Mouse (Mus musculus) forelimb bud, embryonic 11.5 days (tissue): ENCODE results near the gene Gcnt3.
A peak's percentile ranks its signal among the peaks of the same experiment; 100 is the strongest.

Experiments
- DNase-seq: peaks from one replicate; pipeline ENCODE4 v3.0.0-alpha.2; 2012; ENCODE audit warnings: low read depth, low spot score

Gcnt3 gene

DNA sequence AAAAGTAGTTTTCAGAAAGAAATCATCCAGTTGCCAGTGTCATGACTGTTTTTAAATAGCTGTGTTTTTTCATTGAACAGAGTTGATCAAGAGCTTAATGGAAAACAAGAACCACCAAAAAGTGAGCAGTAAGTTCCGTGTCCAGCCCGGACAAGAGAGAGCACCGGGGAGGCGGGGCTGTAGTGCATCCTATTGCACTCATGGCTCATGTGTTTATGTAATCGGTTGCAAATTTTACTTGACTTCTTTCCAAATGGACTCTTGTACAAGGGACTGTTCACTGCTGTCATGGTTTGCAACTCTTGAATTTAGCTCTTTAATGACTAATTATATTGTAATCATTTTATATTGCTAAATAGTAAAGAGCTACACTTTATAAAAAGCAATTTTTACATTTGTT is 30.9 kb downstream of the Gcnt3 start:
- no peak for DNase-seq

DNA sequence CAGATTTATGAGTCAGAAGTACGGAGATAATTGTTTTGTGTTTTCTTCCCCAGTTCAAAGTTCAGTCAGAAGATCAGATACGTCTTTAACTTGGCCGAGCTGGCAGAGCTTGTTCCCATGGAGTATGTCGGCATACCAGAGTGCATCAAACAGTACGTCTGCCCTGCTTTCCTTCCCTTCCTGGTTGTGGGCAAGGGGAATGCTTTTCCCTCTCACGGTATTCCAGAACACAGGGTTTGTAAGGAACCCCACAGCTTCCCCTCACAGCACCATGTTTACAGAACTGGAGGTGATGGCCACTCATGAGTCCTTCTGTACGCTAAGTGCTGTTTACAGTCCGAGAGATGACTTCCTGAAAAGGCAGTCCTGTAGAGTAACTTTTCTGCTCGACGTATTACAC is 34.4 kb downstream of the Gcnt3 start:
- DNase-seq: no peak

DNA sequence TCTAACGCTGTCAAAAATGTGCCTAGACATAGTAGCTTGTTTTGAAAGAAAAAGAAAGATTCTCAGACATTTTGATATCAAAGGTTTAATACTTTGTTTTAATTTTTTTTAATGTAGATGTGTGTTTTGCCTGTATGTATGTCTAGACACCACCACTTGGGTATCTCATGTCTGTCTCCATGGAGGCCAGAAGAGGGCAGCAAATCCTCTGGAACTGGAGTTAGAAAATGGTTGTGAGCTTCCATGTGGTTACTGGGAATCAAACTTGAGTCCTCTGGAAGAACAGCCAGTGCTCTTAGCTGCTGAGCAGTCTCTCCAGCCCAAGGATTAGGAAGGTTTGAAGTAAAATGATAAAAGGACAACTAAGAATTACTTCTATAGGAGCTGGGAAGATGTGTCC is 38.6 kb downstream of the Gcnt3 start:
- no peak for DNase-seq

DNA sequence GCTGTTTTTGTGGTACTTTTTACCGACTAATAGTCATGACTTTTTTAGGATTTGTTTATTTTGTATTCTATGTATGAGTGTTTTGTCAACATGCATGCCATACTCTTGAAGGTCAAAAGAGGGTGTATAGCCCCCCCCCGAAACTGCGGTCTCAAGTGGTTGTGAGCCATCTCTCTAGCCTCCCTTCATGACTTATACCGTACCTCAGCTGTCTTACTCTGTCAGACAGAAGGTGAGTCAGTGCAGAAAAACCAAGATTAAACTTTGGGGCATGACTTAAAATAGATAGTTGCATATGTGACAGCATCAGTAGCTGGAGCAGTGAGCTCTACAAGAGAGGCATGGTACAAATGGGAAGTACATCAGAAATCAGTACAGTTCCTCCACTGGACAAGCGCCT is 43.3 kb downstream of the Gcnt3 start:
- DNase-seq: no peak

DNA sequence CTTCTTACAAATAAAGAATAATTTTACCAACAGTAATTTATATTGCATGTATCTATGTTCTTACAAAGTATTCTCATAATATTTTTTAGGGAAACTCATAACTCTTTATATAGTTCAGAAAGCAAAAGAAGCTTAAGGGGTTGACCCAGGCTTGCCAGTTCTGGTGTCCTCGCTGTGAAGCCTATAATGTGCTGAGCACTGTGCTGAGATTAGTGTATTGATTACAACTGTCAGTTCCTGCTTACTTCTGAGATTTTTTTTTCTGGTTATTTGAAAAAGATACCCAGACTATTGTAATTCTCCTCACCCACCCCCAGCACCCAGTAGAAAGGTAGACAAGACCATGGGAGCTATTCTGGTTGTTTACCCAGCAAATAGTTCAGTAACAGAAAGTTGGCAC is 44.4 kb downstream of the Gcnt3 start:
- no peak for DNase-seq

DNA sequence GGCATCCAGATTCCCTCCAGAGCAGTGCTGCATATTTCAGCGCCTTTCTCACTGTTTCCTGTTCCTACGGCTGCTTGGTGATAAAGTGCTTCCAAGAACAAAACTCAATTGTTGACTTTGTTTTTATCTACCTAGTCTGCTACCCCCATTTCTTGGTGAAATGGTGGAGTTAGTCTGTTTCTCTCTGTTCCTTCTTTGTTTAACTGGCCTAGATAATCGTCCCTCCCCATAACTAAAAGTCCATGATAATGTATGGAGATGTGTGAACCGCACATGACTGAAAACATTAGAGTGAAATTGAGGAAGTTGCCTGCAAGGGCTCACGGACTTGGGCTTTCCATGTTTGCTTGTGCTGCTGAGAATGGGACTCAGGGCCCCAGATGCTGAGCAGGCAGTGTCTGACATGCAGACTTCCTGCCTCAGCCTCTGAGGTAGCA is 45.0 kb downstream of the Gcnt3 start:
- DNase-seq: no peak

GRCm38 (mm10) chr9:69990346-69990745 is 47.5 kb downstream of the Gcnt3 start:
- peak; percentile 11 for DNase-seq

DNA sequence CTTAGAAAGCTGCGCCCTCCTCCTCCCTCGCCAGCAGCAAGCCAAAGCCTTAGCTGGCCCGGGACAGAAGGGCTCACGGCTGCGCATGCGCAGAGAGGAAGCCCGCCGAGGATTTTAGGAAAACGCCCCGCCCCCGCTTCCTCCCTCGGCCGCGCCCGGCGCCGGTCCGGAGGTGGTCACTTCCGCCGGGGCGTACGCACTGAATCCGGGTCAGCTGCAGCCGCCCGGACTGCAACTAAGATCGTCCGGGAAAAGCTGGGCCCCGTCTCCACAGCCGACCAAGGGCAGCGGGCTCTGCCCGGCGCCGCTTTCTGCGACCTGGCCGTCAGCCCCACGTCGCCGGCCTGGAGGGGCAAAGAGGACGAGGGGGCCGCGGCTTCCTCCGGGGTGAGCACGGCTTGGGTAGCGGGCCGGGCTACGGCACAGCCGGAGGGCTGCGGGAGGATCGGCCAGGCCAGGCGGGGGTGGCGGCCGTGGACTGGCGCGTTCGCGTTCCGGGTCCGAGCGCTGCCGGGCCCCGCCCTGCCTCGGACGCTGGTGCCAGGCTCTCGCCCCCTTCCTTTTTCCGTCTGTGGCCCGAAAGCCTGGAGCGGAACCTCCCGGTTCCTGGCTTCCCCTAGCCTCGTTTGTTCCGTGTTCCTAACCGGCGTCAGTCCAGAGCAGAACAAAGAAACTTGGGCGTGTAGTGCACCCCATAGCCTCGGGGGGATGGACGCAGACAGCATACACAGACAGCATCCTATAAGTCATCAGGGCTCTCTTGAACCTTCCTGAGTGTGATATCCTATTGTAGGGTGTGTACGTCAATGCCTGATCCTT is 48.4 kb downstream of the Gcnt3 start, which contains the start of gene Bnip2:
Bnip2 (plus strand) TSS at position 164 of the 819 bp plus-strand sequence.
- peak; percentile 94 for DNase-seq

- no peak for DNase-seq
Measured at GRCm38 (mm10) chr9:69988706-69989302, 49.1 kb downstream of the Gcnt3 start.

GRCm38 (mm10) chr9:69987579-69987978 is 50.3 kb downstream of the Gcnt3 start:
- DNase-seq: peak; percentile 71

- DNase-seq: no peak
Measured at GRCm38 (mm10) chr9:69986571-69986970, 51.3 kb downstream of the Gcnt3 start.

DNA sequence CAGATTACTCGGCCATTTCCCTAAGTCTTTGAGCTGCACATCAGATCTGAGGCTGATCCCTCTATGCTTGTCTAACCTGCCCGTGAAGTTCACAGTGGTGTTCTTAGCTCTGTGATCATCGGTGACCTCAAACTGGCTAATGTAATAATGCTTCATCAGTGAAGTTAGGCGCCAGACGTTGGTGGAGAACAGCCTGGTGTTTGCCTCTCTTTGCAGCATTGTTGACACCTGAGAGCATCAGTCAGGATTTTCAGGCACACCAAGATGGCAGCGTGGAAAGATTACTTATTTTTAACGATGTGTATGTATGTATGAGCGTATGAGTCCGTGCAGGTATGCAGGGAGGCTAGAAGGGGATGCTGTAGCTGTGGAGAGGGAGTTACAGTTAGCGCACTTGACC is 51.8 kb downstream of the Gcnt3 start:
- DNase-seq: no peak

GRCm38 (mm10) chr9:69985526-69985925 is 52.4 kb downstream of the Gcnt3 start:
- DNase-seq: no peak
